Mouse (Mus musculus) heart, embryonic 16.5 days (tissue): ENCODE measurements around the gene Tnrc6a. TPM values are rescaled to one million over a fixed set of nuclear protein-coding genes. Genes with fewer than 3 reads are reported as not detected.

ENCODE experiments used
- polyA plus RNA-seq: library from polyadenylated mRNA; unstranded; fragments of >200 nt; fragmentation: Nextera tagmentation; extraction: Ambion mirVana; gene quantifications from 2 replicates; pipeline ENCODE4 v1.2.1, GENCODE M21; 2015

Gene Tnrc6a
- polyA plus RNA-seq, 1 experiment from 2014 or later, result 33.2 TPM

Other genes with a start within 250 kb of the Tnrc6a start
- 16.5 and 17.2 TPM in 2 replicates for gene Rbbp6, start 158.2 kb upstream of the Tnrc6a start, polyA plus RNA-seq
- 0.07 and 0.11 TPM in 2 replicates for gene Slc5a11, start 90.9 kb downstream of the Tnrc6a start, polyA plus RNA-seq
- 38.5 and 39.8 TPM in 2 replicates for gene Lcmt1, start 245.9 kb downstream of the Tnrc6a start, polyA plus RNA-seq
- 14.3 and 15.1 TPM in 2 replicates for gene Arhgap17, start 246.0 kb downstream of the Tnrc6a start, polyA plus RNA-seq